Mouse (Mus musculus) c-Kit-negative CD71-positive TER-119-positive erythroid progenitor cells, embryonic 14.5 days (primary cell): ENCODE results near the gene Rimbp3.

ENCODE experiments used
- DNase-seq: peaks from one replicate; pipeline ENCODE4 v3.0.0-alpha.2; 2013; ENCODE audit warnings: low read depth, low spot score

Rimbp3 gene

GRCm38 (mm10) chr16:17257359-17257821 lies 49.0 kb downstream of the Rimbp3 start:
- no peak for DNase-seq

DNA sequence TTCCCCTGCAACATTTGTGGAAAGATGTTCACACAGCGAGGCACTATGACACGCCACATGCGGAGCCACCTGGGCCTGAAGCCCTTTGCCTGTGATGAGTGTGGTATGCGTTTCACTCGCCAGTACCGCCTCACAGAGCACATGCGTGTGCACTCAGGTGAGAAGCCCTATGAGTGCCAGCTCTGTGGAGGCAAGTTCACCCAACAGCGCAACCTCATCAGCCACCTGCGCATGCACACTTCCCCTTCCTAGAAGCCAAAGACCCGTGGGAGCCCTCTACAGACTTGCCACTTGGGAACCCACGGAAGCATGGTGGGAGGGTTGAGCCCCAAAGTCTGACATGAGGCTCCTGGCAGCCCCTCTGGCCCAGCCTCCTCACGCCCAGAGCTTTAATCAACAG lies 50.5 kb downstream of the Rimbp3 start:
- DNase-seq: no peak

GRCm38 (mm10) chr16:17261341-17261740 lies 52.9 kb downstream of the Rimbp3 start:
- DNase-seq: no peak
